Mouse (Mus musculus) layer of hippocampus, adult 2 months (tissue): ENCODE measurements around the gene Slc4a2. TPM values are rescaled to one million over a fixed set of nuclear protein-coding genes. Genes with fewer than 3 reads are reported as not detected.

Experiments
- DNase-seq, 2 experiments: peaks; one replicate each; pipeline ENCODE4 v3.0.0; 2022; ENCODE audit warnings: low spot score in 2 of 2
- H3K27ac ChIP-seq: fragments of 200-600 bp; 2 replicates; pipeline ENCODE4 v1.8.1; 2022
- H3K4me3 ChIP-seq: fragments of 200-600 bp; 2 replicates; pipeline ENCODE4 v1.8.1; 2022; ENCODE audit warnings: mild to moderate bottlenecking
- CTCF ChIP-seq: fragments of 200-600 bp; conservative IDR thresholded peaks from 2 replicates; pipeline ENCODE4 v1.8.1; 2022; ENCODE audit warnings: antibody characterized with exemption, mild to moderate bottlenecking, moderate library complexity
- total RNA-seq, 2 experiments: library from RNA; stranded (reverse); gene quantifications; 2 replicates each; pipeline ENCODE4 v1.2.3; 2021

Gene Slc4a2
- total RNA-seq, 2 experiments from 2014 or later, result 32.5 to 37.6 TPM

DNA sequence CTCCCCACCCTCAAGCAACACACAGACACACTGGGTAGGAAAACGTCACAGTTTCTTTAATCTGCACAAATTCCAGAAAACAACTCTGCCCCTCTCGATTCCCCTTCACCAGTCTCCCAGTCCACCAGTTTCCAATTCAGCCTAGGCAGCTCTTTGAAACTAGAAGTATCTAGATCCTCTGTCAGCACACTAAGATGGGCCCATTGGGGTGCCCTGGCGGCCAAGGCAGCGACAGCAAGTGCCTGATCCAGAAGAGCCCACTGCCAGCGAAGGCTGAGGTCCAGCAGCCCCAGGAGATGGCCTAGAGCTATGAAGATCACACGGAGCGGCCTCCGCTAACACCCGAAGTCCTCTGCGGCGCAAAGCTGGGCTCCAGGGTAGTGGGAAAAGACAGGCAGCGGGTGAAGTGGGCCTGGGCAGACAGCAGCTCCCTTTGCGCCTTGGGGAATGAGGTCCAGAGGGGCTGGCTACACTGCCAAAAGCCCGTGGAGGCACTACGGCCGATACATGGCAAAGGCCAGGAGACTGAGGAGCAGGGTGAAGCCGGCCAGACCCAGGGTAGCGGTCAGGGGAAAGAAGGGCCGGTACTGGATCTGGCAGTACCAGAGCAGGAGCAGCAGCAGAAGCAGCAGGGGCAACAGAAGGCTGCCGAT is 21.9 kb downstream of the Slc4a2 start:
- peak overlapping the region; percentile 97 for H3K27ac ChIP-seq
- H3K4me3 ChIP-seq, result peak overlapping the region; percentile 77
- peak; percentile 51 for TF ChIP-seq CTCF
- no peak for DNase-seq

DNA sequence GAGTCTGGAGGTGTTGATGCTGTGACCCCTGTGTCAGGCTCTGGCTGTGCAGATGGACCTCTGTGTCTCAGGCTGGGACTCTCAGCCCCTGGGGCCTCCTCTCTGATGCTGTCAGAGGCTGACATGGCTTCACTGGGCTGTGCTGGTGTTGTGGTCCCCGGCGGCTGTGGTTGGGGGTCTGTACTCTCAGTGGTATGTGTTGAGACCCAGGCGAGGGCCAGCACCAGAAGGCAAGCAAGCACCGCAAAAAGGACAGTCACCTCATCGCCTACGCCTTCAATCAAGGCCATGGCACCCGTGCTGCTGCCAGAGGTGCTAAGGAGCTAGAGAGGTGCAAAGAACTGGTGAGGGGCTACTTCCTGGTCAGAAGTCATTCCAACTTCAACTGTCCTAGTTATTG is 23.0 kb downstream of the Slc4a2 start:
- no peak overlapping the region for H3K27ac ChIP-seq
- no peak for DNase-seq
- no peak for TF ChIP-seq CTCF
- H3K4me3 ChIP-seq, result no peak overlapping the region

DNA sequence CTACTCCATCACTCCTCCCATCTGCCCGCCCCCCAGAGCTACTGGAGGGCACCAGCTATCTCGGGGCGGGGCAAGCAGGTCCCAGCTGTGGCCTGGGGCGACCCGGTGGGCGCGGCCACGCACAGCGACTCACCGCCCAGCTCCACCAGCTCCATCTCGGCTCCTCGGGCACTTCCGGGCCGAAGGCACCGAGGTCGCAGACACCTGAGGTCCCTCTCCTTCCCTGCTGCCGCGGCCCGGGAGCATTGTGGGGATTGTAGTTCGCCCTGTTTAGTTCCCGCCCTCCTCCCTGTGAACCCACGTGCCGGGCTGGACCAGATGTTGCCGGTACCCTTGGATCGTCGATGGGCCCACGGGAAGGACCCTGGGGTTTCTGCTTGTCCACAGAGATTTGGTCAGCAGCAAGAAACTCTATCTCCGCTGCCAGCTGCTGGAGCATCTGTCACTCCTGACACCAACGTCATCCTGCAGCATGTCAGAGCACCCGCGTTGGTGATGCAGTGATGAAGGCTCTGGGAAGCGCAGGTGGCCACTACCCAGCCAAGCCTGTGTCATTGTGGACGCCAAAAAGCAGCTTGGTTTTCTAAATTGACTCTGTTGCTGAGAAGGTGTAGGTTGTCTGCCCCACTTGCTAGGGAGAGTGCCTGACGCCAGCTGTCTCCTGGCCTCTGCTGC is 24.1 kb downstream of the Slc4a2 start, which contains the start of gene Tmub1:
Gene Tmub1, minus strand, starts transcription at position 231 of the 675 bp plus-strand sequence.
- H3K4me3 ChIP-seq, result peak within 1 kb of the TSS; percentile 93
- TF ChIP-seq CTCF, result no peak
- peak; percentile 79 to 85 for DNase-seq
- peak within 1 kb of the TSS; percentile 94 for H3K27ac ChIP-seq

DNA sequence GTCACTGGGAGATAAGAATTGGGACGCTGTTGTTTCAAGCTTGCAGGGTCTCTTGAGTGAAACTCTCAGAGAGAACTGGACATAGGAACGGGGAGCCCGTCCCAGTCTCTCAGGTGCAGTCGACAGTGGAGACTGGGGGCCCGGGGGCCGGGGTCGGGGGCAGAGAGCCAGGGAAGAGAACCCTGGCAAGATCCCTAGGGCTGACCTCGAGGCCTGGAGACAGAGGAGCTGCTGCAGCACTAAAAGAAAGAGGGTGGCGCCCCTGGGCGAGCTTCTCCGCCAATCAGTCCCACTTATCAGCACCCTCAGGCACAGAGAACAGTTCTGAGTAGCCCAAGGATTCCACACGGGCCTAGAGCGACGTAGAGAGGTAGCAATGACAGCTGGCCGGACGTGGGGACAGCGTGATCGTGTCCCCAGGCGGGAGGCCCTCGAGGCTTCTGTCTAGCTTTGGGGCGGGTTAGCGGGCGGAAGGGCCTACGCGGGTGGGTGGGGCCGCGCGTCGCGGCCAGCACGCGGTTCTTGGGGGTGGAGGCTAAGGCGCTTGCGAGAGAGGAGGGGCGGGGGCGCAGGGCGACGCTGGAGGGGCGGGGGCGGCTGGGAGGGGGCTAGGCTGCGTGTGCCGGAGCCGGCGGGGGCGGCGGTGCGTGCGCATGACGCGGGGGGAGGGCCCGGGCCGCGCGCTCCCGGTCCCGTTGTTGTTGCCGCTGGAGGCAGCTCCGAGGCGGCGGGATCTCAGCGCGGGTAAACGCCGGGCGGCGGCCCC is 27.8 kb downstream of the Slc4a2 start:
- peak overlapping the region; percentile 91 for H3K4me3 ChIP-seq
- peak overlapping the region; percentile 96 for H3K27ac ChIP-seq
- no peak; the same call in 1 of the 2 replicates for TF ChIP-seq CTCF
- DNase-seq, result peak; percentile 80 to 88

DNA sequence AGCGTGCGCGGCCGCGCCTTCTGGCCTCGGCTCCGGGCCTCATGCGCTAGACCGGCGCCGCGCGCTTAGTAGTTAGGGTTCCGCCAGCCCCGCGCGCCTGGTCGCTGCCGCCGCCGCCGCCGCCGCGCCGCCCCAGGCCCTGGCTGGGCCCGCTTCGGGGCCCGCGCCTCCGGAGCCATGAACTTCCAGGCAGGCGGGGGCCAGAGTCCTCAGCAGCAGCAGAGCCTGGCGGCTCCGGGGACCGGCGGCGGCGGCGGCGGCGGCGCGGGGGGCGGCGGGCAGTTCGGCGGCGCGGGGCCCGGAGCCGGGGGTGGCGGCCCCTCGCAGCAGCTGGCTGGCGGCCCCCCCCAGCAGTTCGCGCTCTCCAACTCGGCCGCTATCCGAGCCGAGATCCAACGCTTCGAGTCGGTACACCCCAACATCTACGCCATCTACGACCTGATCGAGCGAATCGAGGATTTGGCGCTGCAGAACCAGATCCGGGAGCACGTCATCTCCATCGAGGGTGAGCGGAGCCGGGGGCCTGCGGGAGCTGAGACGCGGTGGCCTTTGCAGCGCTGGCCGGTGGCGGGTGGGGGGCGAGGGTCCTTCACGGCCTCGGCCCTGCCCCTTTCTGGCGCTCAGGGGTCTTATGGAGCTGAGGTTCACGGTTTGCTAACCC is 28.5 kb downstream of the Slc4a2 start, which contains the start of gene Agap3:
Gene Agap3, plus strand, starts transcription at position 148 of the 661 bp plus-strand sequence.
- no peak for TF ChIP-seq CTCF
- peak within 1 kb of the TSS; percentile 96 for H3K27ac ChIP-seq
- no peak for DNase-seq
- peak within 1 kb of the TSS; percentile 91 for H3K4me3 ChIP-seq

DNA sequence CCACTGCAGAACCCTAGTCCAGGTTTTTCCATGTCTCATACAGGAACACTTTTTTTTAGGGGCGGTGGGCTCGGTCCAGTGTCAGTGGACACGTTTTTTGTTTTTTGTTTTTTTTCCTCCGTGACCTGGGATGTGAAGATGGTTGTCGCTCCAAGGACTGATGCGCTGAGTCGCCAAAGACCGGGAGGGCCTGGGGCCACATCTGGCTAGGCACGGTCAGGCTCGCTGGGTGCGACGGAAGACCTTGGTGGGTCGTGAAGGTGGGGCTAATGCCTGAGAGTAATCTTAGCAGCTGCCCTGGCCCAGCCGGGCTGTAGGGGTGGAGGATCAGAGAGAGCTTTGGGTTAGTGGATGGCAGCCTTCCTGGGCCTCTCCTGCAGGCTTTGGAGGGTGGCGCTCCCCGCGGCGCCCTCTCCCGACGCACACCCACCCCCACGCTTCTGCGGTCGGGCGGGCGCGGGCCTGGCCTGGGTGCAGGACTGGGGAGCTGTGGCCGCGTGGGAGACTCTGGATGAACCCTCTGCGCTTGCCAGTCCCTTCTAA is 29.1 kb downstream of the Slc4a2 start:
- peak in 1 of 2 experiments; percentile 45 for DNase-seq
- H3K4me3 ChIP-seq, result peak overlapping the region; percentile 91
- no peak; the same call in 1 of the 2 replicates for TF ChIP-seq CTCF
- H3K27ac ChIP-seq, result peak overlapping the region; percentile 94

GRCm38 (mm10) chr5:24453283-24453984 is 29.8 kb downstream of the Slc4a2 start:
- DNase-seq, result no peak
- Histone ChIP-seq H3K4me3 (peak overlapping the region; percentile 91), H3K27ac (peak overlapping the region; percentile 94)
- TF ChIP-seq CTCF, result no peak

GRCm38 (mm10) chr5:24453985-24454303 is 30.3 kb downstream of the Slc4a2 start:
- peak overlapping the region; percentile 94 for H3K27ac ChIP-seq
- no peak for TF ChIP-seq CTCF
- peak overlapping the region; percentile 91 for H3K4me3 ChIP-seq
- DNase-seq, result no peak

DNA sequence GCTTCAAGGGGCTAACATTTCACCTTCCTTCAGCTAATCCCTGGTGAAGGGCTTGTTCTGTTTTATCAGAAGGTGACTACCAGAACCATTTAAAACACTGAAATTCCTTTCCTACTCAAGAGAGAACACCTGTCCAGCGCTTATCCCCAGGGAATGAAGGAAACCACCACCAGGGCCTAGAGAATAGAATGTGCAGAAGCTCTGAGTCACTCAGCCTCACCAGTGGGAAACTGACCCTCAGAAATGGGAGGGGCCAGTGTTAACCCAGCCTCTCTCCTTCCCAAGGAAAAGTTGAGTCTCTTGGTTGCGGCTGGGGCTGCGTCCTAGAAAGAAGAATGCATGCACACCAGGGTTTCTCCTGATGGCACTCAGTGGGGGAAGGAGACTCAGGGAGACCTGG is 31.4 kb downstream of the Slc4a2 start:
- peak overlapping the region; percentile 27 for H3K4me3 ChIP-seq

GRCm38 (mm10) chr5:24455613-24456012 is 32.0 kb downstream of the Slc4a2 start:
- H3K27ac ChIP-seq, result 0 out of 2 replicates have a peak overlapping the region, but pooled peaks have one; percentile 23
- no peak for DNase-seq
- TF ChIP-seq CTCF, result no peak
- peak overlapping the region; percentile 27 for H3K4me3 ChIP-seq

More for the DNA sequence above, 31.4 kb downstream of the Slc4a2 start:
- no peak for TF ChIP-seq CTCF
- H3K27ac ChIP-seq, result 0 out of 2 replicates have a peak overlapping the region, but pooled peaks have one; percentile 23
- DNase-seq, result no peak

GRCm38 (mm10) chr5:24466762-24467161 is 43.1 kb downstream of the Slc4a2 start:
- no peak for TF ChIP-seq CTCF
- no peak for DNase-seq
- Histone ChIP-seq H3K4me3 (no peak overlapping the region), H3K27ac (peak overlapping the region; percentile 60)

GRCm38 (mm10) chr5:24470600-24470999 is 47.0 kb downstream of the Slc4a2 start:
- DNase-seq, result peak; percentile 44 to 73
- peak; percentile 95 for TF ChIP-seq CTCF
- Histone ChIP-seq H3K4me3 (no peak overlapping the region), H3K27ac (no peak overlapping the region)
